Mouse (Mus musculus) heart, postnatal 36 days (tissue): ENCODE data around the gene Rpl28. TPM values are rescaled to one million over a fixed set of nuclear protein-coding genes. Genes with fewer than 3 reads are reported as not detected.

Experiments
- DNase-seq, 2 experiments: peaks; one replicate each; pipeline ENCODE4 v3.0.0; 2021 to 2022
- intact Hi-C: fragments of 180-260 bp; cut with DNase I; formaldehyde crosslinking; loops from one replicate; pipeline ENCODE4 v1.15.1; 2025
- total RNA-seq, 2 experiments: library from RNA; stranded (reverse); gene quantifications; 2 replicates each; pipeline ENCODE4 v1.2.3; 2021

The Rpl28 gene
- total RNA-seq, 2 experiments from 2014 or later = 515 to 545 TPM

GRCm38 (mm10) chr7:4821690-4822089 lies 29.0 kb downstream of the Rpl28 start:
- intact Hi-C loops = no loop called here
- DNase-seq = no peak

- no peak for DNase-seq
- intact Hi-C loops = no loop called here
These were observed 29.7 kb downstream of the Rpl28 start for GRCm38 (mm10) chr7:4822162-4822907.

GRCm38 (mm10) chr7:4825365-4825764 lies 32.7 kb downstream of the Rpl28 start:
- DNase-seq = no peak
- intact Hi-C loops = no loop called here

DNA sequence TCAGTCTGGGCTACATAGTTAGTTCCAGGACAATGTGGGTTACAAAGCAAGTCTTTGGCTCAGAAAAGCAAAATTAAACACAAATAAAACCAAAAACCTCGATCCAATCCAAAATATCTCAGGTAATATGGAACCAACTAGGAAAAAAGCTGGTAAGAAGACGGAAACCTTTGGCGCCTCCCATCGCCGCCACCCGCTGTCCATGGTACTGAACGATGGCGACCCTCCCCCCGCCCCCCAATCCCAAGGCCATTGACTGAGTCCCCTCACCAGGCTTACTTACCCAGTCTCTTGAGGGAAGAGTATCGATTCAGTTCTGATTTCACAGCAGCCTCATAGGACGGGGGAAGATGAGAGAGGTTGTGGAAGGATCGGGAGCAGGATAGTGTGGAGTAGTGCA lies 37.8 kb downstream of the Rpl28 start:
- no peak for DNase-seq
- intact Hi-C loops = no loop called here

- intact Hi-C loops = no loop called here
- no peak for DNase-seq
These were observed 43.1 kb downstream of the Rpl28 start for GRCm38 (mm10) chr7:4835631-4836327.

DNA sequence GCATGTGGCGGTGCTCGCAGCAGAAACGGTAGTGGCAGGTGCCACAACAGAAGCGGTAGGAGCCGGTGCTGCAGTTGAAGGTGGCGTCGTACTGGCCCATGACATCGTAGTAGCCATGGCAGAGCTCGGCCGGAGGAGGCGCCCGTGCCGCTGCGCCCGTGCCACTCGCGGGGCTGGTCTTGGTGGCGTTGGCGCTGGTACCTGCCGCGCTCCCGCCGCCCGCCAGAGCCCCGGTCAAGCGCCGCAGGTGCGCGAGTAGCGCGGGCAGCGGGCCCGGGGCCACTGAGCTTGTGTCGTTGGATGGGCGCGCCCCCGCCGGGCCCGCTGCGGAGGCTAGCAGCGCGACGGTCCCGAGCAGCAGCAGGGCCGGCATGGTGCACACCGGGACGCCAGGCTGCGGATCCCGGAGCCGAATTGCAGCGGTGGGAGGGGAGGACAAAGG lies 43.7 kb downstream of the Rpl28 start:
- peak; percentile 32 to 46 for DNase-seq
- intact Hi-C loops = no loop called here

DNA sequence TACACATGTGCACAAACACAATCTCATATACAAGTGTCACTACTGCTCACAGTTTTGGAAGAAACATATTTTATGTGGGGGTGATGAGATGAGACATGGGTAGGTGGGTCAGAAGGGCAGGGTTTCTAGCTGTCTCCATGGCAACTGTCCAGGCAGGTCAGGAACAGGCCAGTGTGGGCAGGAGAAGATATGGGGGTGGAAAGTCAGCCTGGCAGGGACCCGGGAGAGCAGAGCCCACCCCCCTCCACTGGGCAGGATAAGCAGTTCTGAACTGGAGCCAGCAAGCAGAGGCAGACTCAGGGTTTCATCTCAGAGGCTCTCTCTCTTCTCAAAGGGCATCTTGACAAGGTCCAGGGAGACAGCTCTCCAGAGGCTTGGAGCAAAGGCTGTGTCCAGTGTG lies 45.0 kb downstream of the Rpl28 start:
- intact Hi-C loops = no loop called here
- no peak for DNase-seq

- DNase-seq = no peak
- intact Hi-C loops = no loop called here
These were observed 49.4 kb downstream of the Rpl28 start for GRCm38 (mm10) chr7:4842077-4842476.

GRCm38 (mm10) chr7:4842634-4843131 lies 50.0 kb downstream of the Rpl28 start:
- DNase-seq = no peak
- intact Hi-C loops = no loop called here

DNA sequence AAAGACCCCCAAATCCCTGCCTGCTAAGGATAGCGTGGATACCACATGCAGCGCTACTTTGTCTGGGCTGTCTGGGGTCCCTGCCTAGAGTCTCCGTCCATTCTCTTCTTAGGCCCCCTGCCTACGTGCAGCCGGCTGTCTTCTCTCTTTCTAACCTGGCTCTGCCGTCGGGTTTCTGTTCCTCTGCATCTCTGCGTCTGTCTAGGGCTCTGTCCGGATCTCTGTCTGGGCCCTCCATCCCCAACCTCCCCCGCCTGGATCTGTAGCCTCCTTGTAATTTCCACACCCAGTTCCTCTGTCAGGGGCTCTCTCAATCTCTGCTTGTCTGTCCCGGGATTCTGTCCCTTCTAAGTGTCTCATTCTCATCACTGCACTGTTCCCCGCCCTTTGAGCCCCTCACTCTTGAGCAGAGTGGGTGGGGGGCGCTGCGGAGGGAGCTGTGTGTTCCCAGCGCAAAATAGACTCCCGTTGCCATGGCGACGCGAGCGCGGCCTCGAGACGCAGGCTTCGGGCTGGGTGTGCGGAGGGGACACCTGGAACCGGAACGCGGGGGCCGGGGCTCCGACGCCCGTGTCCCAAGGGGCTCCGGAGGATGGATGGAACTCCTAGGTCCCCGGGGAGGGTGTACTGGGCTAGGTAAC lies 51.0 kb downstream of the Rpl28 start:
- intact Hi-C loops = no loop called here
- no peak for DNase-seq

DNA sequence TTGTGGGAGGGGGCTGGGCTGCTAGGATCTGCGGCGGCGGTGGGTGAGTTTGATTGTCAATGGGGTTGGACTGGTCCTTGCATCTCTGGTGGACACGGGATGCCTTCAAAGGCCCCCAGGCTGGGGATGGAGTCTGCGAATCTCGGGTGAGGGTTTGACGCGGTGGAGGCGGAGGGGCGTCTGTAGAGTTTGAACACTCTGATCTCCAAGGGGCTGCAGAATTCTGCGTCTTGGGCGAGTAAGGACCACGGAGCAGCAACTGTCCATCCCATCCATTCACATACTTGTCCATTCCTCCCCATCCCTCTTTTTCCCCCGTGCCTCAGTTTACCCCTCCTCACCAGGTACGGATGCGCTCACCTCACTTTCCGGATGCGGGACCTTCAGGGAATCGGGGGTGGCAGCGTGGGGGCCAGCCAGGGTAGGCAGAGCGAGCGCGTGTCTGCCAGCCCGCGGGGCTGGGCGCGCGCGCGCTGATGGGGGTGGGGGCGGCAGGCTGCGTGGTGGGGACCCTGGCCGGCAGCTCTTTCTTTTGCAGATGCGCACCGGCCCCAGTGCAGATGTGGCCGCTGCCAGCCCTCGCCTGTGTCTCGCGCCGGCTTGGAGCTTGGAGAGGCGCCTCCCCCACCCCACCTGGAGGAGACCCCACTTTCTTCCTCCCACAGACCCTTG lies 51.7 kb downstream of the Rpl28 start, which contains the start of gene Shisa7:
Shisa7 (minus strand) TSS at position 452 of the 672 bp plus-strand sequence.
- no peak for DNase-seq
- intact Hi-C loops = no loop called here

Other genes starting within 250 kb of the Rpl28 start
- under 1 TPM; 0.54 to 0.89 TPM for gene Syt5, start 245.3 kb upstream of the Rpl28 start, total RNA-seq
- not detected for gene Ptprh, start 188.8 kb upstream of the Rpl28 start, total RNA-seq
- gene Tmem86b, start 161.5 kb upstream of the Rpl28 start, total RNA-seq = 1 to 10 TPM; 4.2 to 5.1 TPM
- gene Ppp6r1, start 133.9 kb upstream of the Rpl28 start, total RNA-seq = 10 to 100 TPM; 72.1 to 73.7 TPM
- gene Hspbp1, start 107.8 kb upstream of the Rpl28 start, total RNA-seq = 10 to 100 TPM; 27.2 to 34.7 TPM
- gene Brsk1, start 102.3 kb upstream of the Rpl28 start, total RNA-seq = 1 to 10 TPM; 1.2 TPM
- under 1 TPM; 0.11 to 0.30 TPM for gene Tmem150b, start 67.6 kb upstream of the Rpl28 start, total RNA-seq
- gene Kmt5c, start 52.8 kb upstream of the Rpl28 start, total RNA-seq = 10 to 100 TPM; 14.8 to 15.9 TPM
- 1 to 10 TPM; 1.9 to 2.3 TPM for gene Cox6b2, start 39.8 kb upstream of the Rpl28 start, total RNA-seq
- not detected for gene Fam71e2, start 21.6 kb upstream of the Rpl28 start, total RNA-seq
- gene Il11, start 10.0 kb upstream of the Rpl28 start, total RNA-seq = not detected
- gene Tmem190, start 9.9 kb upstream of the Rpl28 start, total RNA-seq = not detected
- gene Tmem238, start 3.2 kb upstream of the Rpl28 start, total RNA-seq = 1 to 10 TPM; 4.4 to 5.7 TPM
- gene Ube2s, start 19.7 kb downstream of the Rpl28 start, total RNA-seq = 10 to 100 TPM; 89.8 to 95.7 TPM
- gene Shisa7, start 51.8 kb downstream of the Rpl28 start, total RNA-seq = not detected
- gene Isoc2b, start 77.4 kb downstream of the Rpl28 start, total RNA-seq = 1 to 10 TPM; 3.9 to 4.6 TPM
- gene Isoc2a, start 84.3 kb downstream of the Rpl28 start, total RNA-seq = 10 to 100 TPM; 45.4 to 48.8 TPM
- gene Gm36210, start 113.6 kb downstream of the Rpl28 start, total RNA-seq = not detected
- gene Zfp628, start 122.3 kb downstream of the Rpl28 start, total RNA-seq = 1 to 10 TPM; 7.2 to 9.2 TPM
- 1 to 10 TPM; 4.3 to 5.1 TPM for gene Nat14, start 129.2 kb downstream of the Rpl28 start, total RNA-seq
- 1 to 10 TPM; 3.9 to 4.1 TPM for gene Ssc5d, start 132.9 kb downstream of the Rpl28 start, total RNA-seq
- 10 to 100 TPM; 26.5 to 34.0 TPM for gene Sbk2, start 171.5 kb downstream of the Rpl28 start, total RNA-seq
- 10 to 100 TPM; 31.5 to 45.5 TPM for gene Sbk3, start 178.3 kb downstream of the Rpl28 start, total RNA-seq
- gene Zfp579, start 203.3 kb downstream of the Rpl28 start, total RNA-seq = 10 to 100 TPM; 14.2 to 16.4 TPM
- 10 to 100 TPM in 1 of 2 experiments, 1 to 10 TPM in 1; 9.7 to 10.4 TPM for gene Zfp524, start 221.5 kb downstream of the Rpl28 start, total RNA-seq
- 10 to 100 TPM; 17.0 to 21.6 TPM for gene Fiz1, start 221.8 kb downstream of the Rpl28 start, total RNA-seq
- not detected for gene Gm44973, start 222.6 kb downstream of the Rpl28 start, total RNA-seq
- 10 to 100 TPM; 14.1 to 14.9 TPM for gene Zfp865, start 227.5 kb downstream of the Rpl28 start, total RNA-seq
- gene Ccdc106, start 227.7 kb downstream of the Rpl28 start, total RNA-seq = not detected
- not detected for gene 4632433K11Rik, start 241.2 kb downstream of the Rpl28 start, total RNA-seq
- gene Zfp784, start 245.6 kb downstream of the Rpl28 start, total RNA-seq = 1 to 10 TPM; 5.2 to 6.1 TPM